Mouse (Mus musculus): ENCODE results near the gene Usf1. TPM values are rescaled to one million over a fixed set of nuclear protein-coding genes. Genes with fewer than 3 reads are reported as not detected.

The Usf1 gene
- polyA plus RNA-seq, 1 experiment from 2014 or later: 102 TPM

- H3K4me3 ChIP-seq: no peak overlapping the region
- H3K9ac ChIP-seq: no peak overlapping the region
- 84% methylated on average over 5 of the region's 5 CpGs for WGBS
- H3K4me1 ChIP-seq: no peaks in the 10 kb centered on the region
- no peak overlapping the region for H3K27ac ChIP-seq
- no peak for ATAC-seq (ENCODE audit: low FRiP score, low read depth)
- no peaks in the 10 kb centered on the region for H3K27me3 ChIP-seq
- H3K36me3 ChIP-seq: peaks cover 62% of the 10 kb centered on the region
- H3K4me2 ChIP-seq (replicated peaks): no peak overlapping the region
- no peaks in the 10 kb centered on the region for H3K9me3 ChIP-seq
These were observed 8.8 kb downstream of the Usf1 start for GRCm38 (mm10) chr1:171419905-171420304.

- WGBS: 85% methylated on average over 8 of the region's 8 CpGs
- H3K4me1 ChIP-seq: no peaks in the 10 kb centered on the region
- no peaks in the 10 kb centered on the region for H3K27me3 ChIP-seq
- H3K27ac ChIP-seq: no peak overlapping the region
- H3K4me3 ChIP-seq: no peak overlapping the region
- no peak for ATAC-seq (ENCODE audit: low FRiP score, low read depth)
- no peaks in the 10 kb centered on the region for H3K9me3 ChIP-seq
- no peak overlapping the region for H3K4me2 ChIP-seq (replicated peaks)
- H3K36me3 ChIP-seq: peaks cover 37% of the 10 kb centered on the region
- H3K9ac ChIP-seq: no peak overlapping the region
These were observed 11.5 kb downstream of the Usf1 start for GRCm38 (mm10) chr1:171422504-171423095.

GRCm38 (mm10) chr1:171424638-171425037 is 13.5 kb downstream of the Usf1 start:
- Histone ChIP-seq H3K4me1 (no peaks in the 10 kb centered on the region), H3K27me3 (no peaks in the 10 kb centered on the region), H3K27ac (no peak overlapping the region), H3K4me3 (no peak overlapping the region), H3K4me2 (replicated peaks) (no peak overlapping the region), H3K9me3 (no peaks in the 10 kb centered on the region), H3K9ac (no peak overlapping the region), H3K36me3 (peaks cover 17% of the 10 kb centered on the region)
- 74% methylated on average over 5 of the region's 5 CpGs for WGBS
- ATAC-seq (ENCODE audit: low FRiP score, low read depth): no peak

GRCm38 (mm10) chr1:171425126-171425525 is 14.0 kb downstream of the Usf1 start:
- 72% methylated on average over 4 of the region's 4 CpGs for WGBS

GRCm38 (mm10) chr1:171432158-171432557 is 21.0 kb downstream of the Usf1 start:
- H3K9me3 ChIP-seq: no peaks in the 10 kb centered on the region
- H3K36me3 ChIP-seq: no peaks in the 10 kb centered on the region
- peaks cover 16% of the 10 kb centered on the region for H3K27me3 ChIP-seq
- ATAC-seq (ENCODE audit: low FRiP score, low read depth): no peak
- no peak overlapping the region for H3K27ac ChIP-seq
- no peak overlapping the region for H3K9ac ChIP-seq
- peaks cover 8% of the 10 kb centered on the region; the same call in 1 of the 2 replicates for H3K4me1 ChIP-seq
- WGBS: 71% methylated on average over 5 of the region's 5 CpGs
- no peak overlapping the region for H3K4me2 ChIP-seq (replicated peaks)
- H3K4me3 ChIP-seq: no peak overlapping the region

More at GRCm38 (mm10) chr1:171425126-171425525, 14.0 kb downstream of the Usf1 start:
- Histone ChIP-seq H3K4me3 (no peak overlapping the region), H3K27ac (no peak overlapping the region), H3K9me3 (no peaks in the 10 kb centered on the region), H3K27me3 (no peaks in the 10 kb centered on the region), H3K4me1 (no peaks in the 10 kb centered on the region), H3K36me3 (peaks cover 12% of the 10 kb centered on the region), H3K4me2 (replicated peaks) (no peak overlapping the region), H3K9ac (no peak overlapping the region)
- no peak for ATAC-seq (ENCODE audit: low FRiP score, low read depth)

GRCm38 (mm10) chr1:171435288-171435814 is 24.2 kb downstream of the Usf1 start:
- WGBS: 8% methylated on average over 7 of the region's 7 CpGs
- H3K4me3 ChIP-seq: no peak overlapping the region

GRCm38 (mm10) chr1:171435974-171436373 is 24.9 kb downstream of the Usf1 start:
- Histone ChIP-seq H3K9me3 (no peaks in the 10 kb centered on the region), H3K36me3 (no peaks in the 10 kb centered on the region), H3K27ac (no peak overlapping the region), H3K4me2 (replicated peaks) (no peak overlapping the region), H3K9ac (no peak overlapping the region), H3K4me3 (no peak overlapping the region), H3K27me3 (peaks cover 42% of the 10 kb centered on the region), H3K4me1 (peaks cover 31% of the 10 kb centered on the region)
- ATAC-seq (ENCODE audit: low FRiP score, low read depth): no peak
- 13% methylated on average over 1 of the region's 1 CpGs for WGBS

More at GRCm38 (mm10) chr1:171435288-171435814, 24.2 kb downstream of the Usf1 start:
- no peak overlapping the region for H3K9ac ChIP-seq
- no peaks in the 10 kb centered on the region for H3K9me3 ChIP-seq
- H3K36me3 ChIP-seq: no peaks in the 10 kb centered on the region
- peaks cover 29% of the 10 kb centered on the region for H3K4me1 ChIP-seq
- ATAC-seq (ENCODE audit: low FRiP score, low read depth): no peak
- no peak overlapping the region for H3K4me2 ChIP-seq (replicated peaks)
- H3K27me3 ChIP-seq: peaks cover 42% of the 10 kb centered on the region
- no peak overlapping the region for H3K27ac ChIP-seq

- H3K9me3 ChIP-seq: no peaks in the 10 kb centered on the region
- H3K9ac ChIP-seq: peak within 1 kb of the TSS; percentile 66
- no peaks in the 10 kb centered on the region for H3K36me3 ChIP-seq
- peaks cover 31% of the 10 kb centered on the region for H3K4me1 ChIP-seq
- peak within 1 kb of the TSS; percentile 52 for H3K4me3 ChIP-seq
- WGBS: 1% methylated on average over 45 of the region's 46 CpGs
- no peak within 1 kb of the TSS for H3K27ac ChIP-seq
- H3K4me2 ChIP-seq (replicated peaks): peak within 1 kb of the TSS; percentile 73
- peak; percentile 54 for ATAC-seq (ENCODE audit: low FRiP score, low read depth)
- H3K27me3 ChIP-seq: peaks cover 42% of the 10 kb centered on the region
These were observed 26.3 kb downstream of the Usf1 start, which contains the start of gene F11r for GRCm38 (mm10) chr1:171437264-171438013. TSS of gene F11r (plus strand) at chr1:171437535.

- H3K4me1 ChIP-seq: peaks cover 31% of the 10 kb centered on the region
- H3K4me3 ChIP-seq: peak overlapping the region; percentile 52
- no peaks in the 10 kb centered on the region for H3K36me3 ChIP-seq
- H3K27me3 ChIP-seq: peaks cover 42% of the 10 kb centered on the region
- no peaks in the 10 kb centered on the region for H3K9me3 ChIP-seq
- ATAC-seq (ENCODE audit: low FRiP score, low read depth): no peak
- 4% methylated on average over 18 of the region's 18 CpGs for WGBS
- no peak overlapping the region for H3K27ac ChIP-seq
- H3K4me2 ChIP-seq (replicated peaks): peak overlapping the region; percentile 73
- H3K9ac ChIP-seq: peak overlapping the region; percentile 66
These were observed 27.0 kb downstream of the Usf1 start for GRCm38 (mm10) chr1:171438014-171438670.

- Histone ChIP-seq H3K27ac (no peak overlapping the region), H3K4me1 (peaks cover 31% of the 10 kb centered on the region), H3K27me3 (peaks cover 42% of the 10 kb centered on the region), H3K36me3 (no peaks in the 10 kb centered on the region), H3K9me3 (peaks cover 6% of the 10 kb centered on the region), H3K4me2 (replicated peaks) (peak overlapping the region; percentile 73), H3K4me3 (peak overlapping the region; percentile 52), H3K9ac (no peak overlapping the region; the same call in 1 of the 2 replicates)
- WGBS: 29% methylated on average over 8 of the region's 8 CpGs
- ATAC-seq (ENCODE audit: low FRiP score, low read depth): no peak
These were observed 28.0 kb downstream of the Usf1 start for GRCm38 (mm10) chr1:171439072-171439471.

- Histone ChIP-seq H3K27ac (peak overlapping the region; percentile 44; the same call in 1 of the 2 replicates), H3K27me3 (peaks cover 41% of the 10 kb centered on the region), H3K4me1 (peaks cover 30% of the 10 kb centered on the region), H3K9me3 (peaks cover 6% of the 10 kb centered on the region), H3K36me3 (no peaks in the 10 kb centered on the region), H3K4me2 (replicated peaks) (peak overlapping the region; percentile 73), H3K9ac (no peak overlapping the region), H3K4me3 (peak overlapping the region; percentile 52)
- ATAC-seq (ENCODE audit: low FRiP score, low read depth): 0 out of 2 replicates have a peak, but pooled peaks have one; percentile 12
- WGBS: 23% methylated on average over 9 of the region's 9 CpGs
These were observed 29.1 kb downstream of the Usf1 start for GRCm38 (mm10) chr1:171440025-171440725.
